Mouse (Mus musculus) heart, postnatal 0 days (tissue): ENCODE measurements around the gene Arl15. TPM values are rescaled to one million over a fixed set of nuclear protein-coding genes. Genes with fewer than 3 reads are reported as not detected.

Experiments
- ATAC-seq: fragments of 200-750 bp; cut with Nextera tagmentation; 2 replicates; pipeline ENCODE4 v1.8.0; 2017; ENCODE audit warnings: low read depth, moderate number of reproducible peaks, moderate library complexity; ENCODE audit not compliant: insufficient read depth
- DNase-seq: peaks from one replicate; pipeline ENCODE4 v3.0.0-alpha.2; 2016; ENCODE audit warnings: low spot score
- H3K27ac ChIP-seq: fragments of 300-500 bp; sonication (generic); 2 replicates; pipeline ENCODE4 v1.5.1; 2014; ENCODE audit warnings: low read depth, mild to moderate bottlenecking
- H3K27me3 ChIP-seq: fragments of 300-500 bp; sonication (generic); 2 replicates; pipeline ENCODE4 v1.6.1; 2014; ENCODE audit warnings: low read length, mixed read lengths; ENCODE audit not compliant: control insufficient read depth, insufficient read depth
- H3K36me3 ChIP-seq: fragments of 300-500 bp; sonication (generic); replicated peaks from 2 replicates; pipeline ENCODE4 v1.6.1; 2014; ENCODE audit warnings: low read length, mixed read lengths; ENCODE audit not compliant: control insufficient read depth, insufficient read depth
- H3K4me1 ChIP-seq: fragments of 300-500 bp; sonication (generic); 2 replicates; pipeline ENCODE4 v1.6.1; 2014; ENCODE audit warnings: antibody characterized with exemption; ENCODE audit not compliant: control insufficient read depth, insufficient read depth
- H3K4me2 ChIP-seq: fragments of 300-500 bp; sonication (generic); 2 replicates; pipeline ENCODE4 v1.6.1; 2014; ENCODE audit warnings: low read depth, mild to moderate bottlenecking, low read length, moderate library complexity
- H3K4me3 ChIP-seq: fragments of 300-500 bp; sonication (generic); 2 replicates; pipeline ENCODE4 v1.5.1; 2014; ENCODE audit warnings: low read depth, low read length
- H3K9ac ChIP-seq: fragments of 300-500 bp; sonication (generic); replicated peaks from 2 replicates; pipeline ENCODE4 v1.6.1; 2014; ENCODE audit warnings: low read depth, low read length, mixed read lengths
- H3K9me3 ChIP-seq: fragments of 300-500 bp; sonication (generic); replicated peaks from 2 replicates; pipeline ENCODE4 v1.6.1; 2016; ENCODE audit warnings: low read length; ENCODE audit not compliant: control insufficient read depth
- CTCF ChIP-seq: IDR thresholded peaks from 2 replicates; pipeline ENCODE4 v1.5.1; 2016; ENCODE audit warnings: antibody characterized with exemption, control low read depth, low read depth
- EP300 ChIP-seq: IDR thresholded peaks from 2 replicates; pipeline ENCODE4 v1.6.1; 2016; ENCODE audit warnings: antibody characterized with exemption, low read depth
- WGBS: fragments of 180-500 bp; shearing (Covaris S2); extraction: QIAGEN DNeasy Blood & Tissue Kit; methylation state at CpG from one replicate; pipeline ENCODE4 v1.1.7; 2014; 5-methylcytosine and 5-hydroxymethylcytosine counted together
- polyA plus RNA-seq: library from polyadenylated mRNA; unstranded; fragments of >200 nt; fragmentation: Nextera tagmentation; extraction: Ambion mirVana; gene quantifications from 2 replicates; pipeline ENCODE4 v1.2.1, GENCODE M21; 2015
- total RNA-seq: library from RNA; depleted of rRNA; stranded (reverse); fragments of >200 nt; gene quantifications from 2 replicates; pipeline ENCODE4 v1.2.3, GENCODE M21; 2014; ENCODE audit warnings: low replicate concordance

The Arl15 gene
- total and polyA plus RNA-seq, 2 experiments from 2014 or later, result 3.9 to 16.5 TPM

DNA sequence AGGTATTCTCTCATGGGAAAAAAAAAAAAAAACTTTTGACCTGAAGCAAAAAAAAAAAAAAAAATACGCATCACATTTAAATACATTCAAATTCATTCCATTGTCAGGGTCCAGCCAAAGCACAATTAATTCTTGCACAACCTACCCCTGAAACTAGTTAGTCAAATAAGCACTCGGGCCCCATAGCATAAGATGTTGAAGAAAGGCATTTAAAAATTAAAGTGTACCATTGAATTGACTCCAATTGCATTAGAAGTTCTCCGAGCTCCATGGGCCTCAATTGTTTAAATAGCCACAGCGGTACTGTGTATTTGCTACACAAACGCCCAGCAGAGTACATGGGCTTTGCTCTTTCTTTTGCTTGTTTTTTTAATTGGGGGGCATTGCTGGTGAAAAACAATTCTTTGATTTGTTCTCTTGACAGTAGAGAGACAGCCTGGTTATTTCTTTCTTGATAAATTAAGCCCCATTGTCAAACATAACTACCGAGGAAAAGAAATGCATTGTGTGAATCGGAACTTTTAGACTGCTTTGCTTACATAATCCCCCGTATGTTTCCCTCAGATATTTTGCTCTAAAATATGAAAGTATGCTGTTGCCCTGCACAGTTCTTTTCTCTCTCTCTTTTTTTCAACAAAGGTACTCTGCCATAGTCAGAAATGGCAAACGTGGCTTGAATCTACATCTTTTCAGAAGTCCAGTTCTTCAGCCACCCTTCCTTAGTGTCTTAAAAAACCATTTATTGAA lies 201.4 kb downstream of the Arl15 start:
- H3K4me2 ChIP-seq, result no peak overlapping the region
- no peak for DNase-seq
- H3K27ac ChIP-seq, result no peak overlapping the region
- no peaks in the 10 kb centered on the region for H3K4me1 ChIP-seq
- no peak for ATAC-seq
- no peaks in the 10 kb centered on the region for H3K27me3 ChIP-seq
- 87% methylated on average over 9 of the region's 9 CpGs for WGBS
- H3K36me3 ChIP-seq, result no peaks in the 10 kb centered on the region
- H3K4me3 ChIP-seq, result no peak overlapping the region
- H3K9me3 ChIP-seq, result no peaks in the 10 kb centered on the region
- no peak overlapping the region for H3K9ac ChIP-seq
- TF ChIP-seq CTCF (no peak), EP300 (no peak)

DNA sequence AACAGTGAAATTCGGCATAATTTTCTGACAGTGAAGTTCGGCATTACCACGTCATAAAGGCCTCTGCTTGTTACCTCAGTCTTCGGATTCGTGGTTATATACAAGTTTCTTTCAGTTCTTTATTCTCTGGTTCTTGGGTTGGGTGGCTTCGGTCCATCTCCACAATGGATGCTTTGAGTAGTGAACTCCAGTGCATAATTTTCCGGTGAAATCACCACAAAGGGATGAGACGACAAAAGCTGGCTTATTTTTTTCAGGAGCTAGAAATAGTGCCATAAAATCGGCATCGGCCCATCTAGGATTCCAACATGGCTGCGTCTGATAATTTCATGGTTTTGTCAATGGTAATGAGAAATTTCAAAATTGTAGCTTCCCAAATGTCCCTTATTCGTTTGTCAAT lies 204.5 kb downstream of the Arl15 start:
- DNase-seq (no peak), ATAC-seq (no peak)
- 92% methylated on average over 12 of the region's 12 CpGs for WGBS
- Histone ChIP-seq H3K9me3 (no peaks in the 10 kb centered on the region), H3K4me2 (no peak overlapping the region), H3K27me3 (no peaks in the 10 kb centered on the region), H3K4me1 (no peaks in the 10 kb centered on the region), H3K36me3 (no peaks in the 10 kb centered on the region), H3K27ac (no peak overlapping the region), H3K4me3 (no peak overlapping the region), H3K9ac (no peak overlapping the region)
- TF ChIP-seq CTCF (no peak), EP300 (no peak)

DNA sequence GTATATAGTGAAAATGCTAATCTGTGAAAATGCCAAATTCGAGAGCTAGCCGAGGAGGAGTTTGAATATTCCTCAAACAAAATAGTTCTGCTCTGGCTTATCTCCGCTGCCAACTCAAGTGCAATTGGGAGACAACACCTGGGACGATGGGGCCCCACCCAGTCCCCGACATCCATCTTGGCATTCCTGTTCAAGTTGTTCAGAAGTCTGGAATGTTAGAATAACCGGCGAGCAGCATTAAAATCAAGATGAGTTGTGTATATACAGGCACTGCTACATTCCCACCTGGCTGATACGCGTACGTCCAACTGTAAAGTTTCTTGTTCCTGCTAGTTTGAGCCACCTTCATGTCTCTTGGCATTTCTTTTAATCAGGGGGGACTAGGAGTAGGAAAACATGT lies 209.2 kb downstream of the Arl15 start:
- WGBS, result 82% methylated on average over 10 of the region's 10 CpGs
- H3K9me3 ChIP-seq, result no peaks in the 10 kb centered on the region
- H3K4me1 ChIP-seq, result no peaks in the 10 kb centered on the region
- H3K27me3 ChIP-seq, result no peaks in the 10 kb centered on the region
- ATAC-seq (no peak), DNase-seq (no peak)
- no peak overlapping the region for H3K9ac ChIP-seq
- no peak overlapping the region for H3K4me3 ChIP-seq
- H3K27ac ChIP-seq, result no peak overlapping the region
- H3K36me3 ChIP-seq, result no peaks in the 10 kb centered on the region
- no peak overlapping the region for H3K4me2 ChIP-seq
- TF ChIP-seq EP300, result no peak
- TF ChIP-seq CTCF, result no peak

DNA sequence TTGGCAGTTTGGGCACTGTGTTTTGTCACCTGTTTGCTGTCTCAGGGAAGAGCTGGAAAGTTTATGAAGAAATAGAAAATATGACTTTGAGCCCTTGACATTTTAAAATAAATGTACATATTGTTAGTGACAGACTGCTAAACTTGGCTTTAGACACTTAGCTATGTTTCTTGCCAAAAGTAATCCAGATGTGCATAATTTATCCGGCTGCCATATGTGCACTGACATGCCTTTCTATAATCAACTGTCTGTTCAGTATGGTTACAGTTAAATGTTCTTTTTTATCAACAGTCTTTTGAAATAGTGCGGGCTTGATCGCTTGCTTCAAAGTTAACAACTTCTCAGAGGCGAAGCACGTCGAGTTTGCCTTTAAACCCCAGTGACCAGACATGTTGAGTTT lies 209.9 kb downstream of the Arl15 start:
- Histone ChIP-seq H3K4me1 (no peaks in the 10 kb centered on the region), H3K4me2 (no peak overlapping the region), H3K36me3 (no peaks in the 10 kb centered on the region), H3K27ac (no peak overlapping the region), H3K27me3 (no peaks in the 10 kb centered on the region), H3K4me3 (no peak overlapping the region), H3K9me3 (no peaks in the 10 kb centered on the region), H3K9ac (no peak overlapping the region)
- WGBS, result 80% methylated on average over 6 of the region's 6 CpGs
- ATAC-seq (no peak), DNase-seq (no peak)
- TF ChIP-seq CTCF, result no peak
- TF ChIP-seq EP300, result no peak

- Histone ChIP-seq H3K9ac (no peak overlapping the region), H3K27me3 (no peaks in the 10 kb centered on the region), H3K9me3 (no peaks in the 10 kb centered on the region), H3K4me1 (no peaks in the 10 kb centered on the region), H3K27ac (no peak overlapping the region), H3K4me2 (no peak overlapping the region), H3K4me3 (no peak overlapping the region), H3K36me3 (no peaks in the 10 kb centered on the region)
- no peak for ATAC-seq
- DNase-seq, result no peak
- 74% methylated on average over 9 of the region's 9 CpGs for WGBS
- TF ChIP-seq CTCF (no peak), EP300 (no peak)
Observed at GRCm38 (mm10) chr13:114009786-114010185, 215.5 kb downstream of the Arl15 start.

GRCm38 (mm10) chr13:114010521-114010920 lies 216.2 kb downstream of the Arl15 start:
- H3K27me3 ChIP-seq, result no peaks in the 10 kb centered on the region
- H3K9me3 ChIP-seq, result no peaks in the 10 kb centered on the region
- 88% methylated on average over 9 of the region's 9 CpGs for WGBS
- no peak overlapping the region for H3K4me3 ChIP-seq
- no peak for ATAC-seq
- no peak for DNase-seq
- no peaks in the 10 kb centered on the region for H3K36me3 ChIP-seq
- no peak overlapping the region for H3K27ac ChIP-seq
- H3K9ac ChIP-seq, result no peak overlapping the region
- H3K4me1 ChIP-seq, result no peaks in the 10 kb centered on the region
- no peak for TF ChIP-seq EP300
- no peak for TF ChIP-seq CTCF
- H3K4me2 ChIP-seq, result no peak overlapping the region
